ENCODE assay signal across 8 mouse cellular contexts in the genomic region with DNA sequence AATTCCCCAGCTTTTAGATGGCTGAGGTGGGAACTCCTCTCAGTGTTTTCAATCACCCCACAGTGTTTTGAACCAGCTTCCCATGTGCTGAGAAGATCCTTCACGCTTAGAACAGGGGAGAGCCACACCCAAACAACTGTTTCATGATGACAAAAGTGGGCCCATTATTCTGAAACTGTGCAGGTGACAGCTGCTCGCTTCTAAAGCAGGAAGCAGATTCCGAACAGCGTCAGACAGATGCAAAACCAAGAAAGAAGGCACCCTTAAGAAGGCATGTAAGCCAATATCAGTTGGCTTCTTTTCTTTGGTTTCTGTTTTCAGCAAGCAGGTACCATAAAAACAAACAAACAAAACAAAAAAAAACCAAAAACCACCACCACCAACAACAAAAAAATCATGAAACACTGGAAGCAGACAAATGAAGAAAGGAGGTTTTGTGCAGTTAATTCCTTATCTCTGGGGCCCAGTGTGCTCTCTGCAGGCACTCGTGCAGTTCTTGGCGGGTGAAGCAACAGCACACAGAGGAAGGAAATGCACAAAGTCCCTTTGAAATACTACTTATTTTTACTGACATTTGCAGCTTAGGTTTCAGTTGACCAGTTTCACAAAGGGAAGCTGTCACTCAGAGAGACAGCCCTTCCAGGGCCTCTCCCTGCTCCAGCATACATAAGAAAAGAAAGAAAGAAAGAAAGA. TPM values are rescaled to one million over a fixed set of nuclear protein-coding genes. Genes with fewer than 3 reads are reported as not detected.
DNase-seq lines count a peak whose midpoint lies in the region; ATAC-seq and TF ChIP-seq lines count a peak whose summit lies in the region.

No protein-coding gene starts in this region.

- no peak for ATAC-seq in embryonic facial prominence, embryonic 14.5 days (ENCODE audit: low read depth)
- ATAC-seq in hematopoietic stem cell, adult 5-6 weeks (replicated peaks in 1 of 2; ENCODE audit: insufficient read depth in 1 of 2, low FRiP score in 2 of 2, low TSS enrichment in 1 of 2, low read depth in 1 of 2, poor library complexity in 2 of 2, severe bottlenecking in 2 of 2): peak; percentile 70 to 74
- ATAC-seq in monocyte, adult 5-6 weeks (replicated peaks; ENCODE audit: insufficient number of reproducible peaks, low FRiP score, low TSS enrichment, poor library complexity, severe bottlenecking): peak; percentile 63

- no peak overlapping the region for H3K4me3 ChIP-seq in embryonic facial prominence, embryonic 14.5 days (ENCODE audit: low read depth, low read length)
- H3K4me3 ChIP-seq in embryonic facial prominence, embryonic 10.5 days: no peak overlapping the region
- peak overlapping the region; percentile 22 to 27; a peak in 3 of 4 replicates for H3K4me3 ChIP-seq in MEL (ENCODE audit: control insufficient read depth in 1 of 2, insufficient read depth in 1 of 2, low read depth in 2 of 2, low read length in 2 of 2)

- H3K9ac ChIP-seq in embryonic facial prominence, embryonic 14.5 days (ENCODE audit: low read depth, low read length): no peak overlapping the region
- peak overlapping the region; percentile 45 for H3K9ac ChIP-seq in MEL (ENCODE audit: control insufficient read depth, low read depth, low read length, poor library complexity, severe bottlenecking)

- TF ChIP-seq POLR2A in MEL (IDR thresholded peaks at IDR 0.05; ENCODE audit: control insufficient read depth in 1 of 2, insufficient read depth in 1 of 2, low read depth in 1 of 2, low read length in 2 of 2, poor library complexity in 1 of 2): no peak

- no peaks in the 10 kb centered on the region for H3K36me3 ChIP-seq in embryonic facial prominence, embryonic 14.5 days (ENCODE audit: control insufficient read depth, insufficient read depth, low read length)
- H3K36me3 ChIP-seq in embryonic facial prominence, embryonic 10.5 days (replicated peaks): no peaks in the 10 kb centered on the region
- H3K36me3 ChIP-seq in MEL (ENCODE audit: control insufficient read depth in 1 of 2, insufficient read depth in 2 of 2, low read length in 2 of 2): peaks cover 9 to 46% of the 10 kb centered on the region in 2 experiments

- peak; percentile 46 for DNase-seq in embryonic facial prominence, embryonic 14.5 days (ENCODE audit: low spot score)
- DNase-seq in embryonic facial prominence, embryonic 10.5 days (ENCODE audit: low spot score): no peak
- peak; percentile 87 for DNase-seq in MEL (ENCODE audit: low read depth, low spot score)
- no peak for DNase-seq in layer of hippocampus, postnatal 36 days
- DNase-seq in adrenal gland, postnatal 25 days: no peak
- DNase-seq in layer of hippocampus, adult 8-10 months (ENCODE audit: low spot score in 2 of 2): no peak

- no peak for TF ChIP-seq CTCF in MEL (IDR thresholded peaks at IDR 0.05 in 2 of 3, conservative IDR thresholded peaks at IDR 0.05 in 1 of 3; ENCODE audit: control insufficient read depth in 1 of 3, insufficient read depth in 1 of 3, low read depth in 2 of 3, low read length in 3 of 3, poor library complexity in 1 of 3, severe bottlenecking in 1 of 3)

- H3K27me3 ChIP-seq in embryonic facial prominence, embryonic 14.5 days (replicated peaks; ENCODE audit: control insufficient read depth, insufficient read depth, low read length): no peaks in the 10 kb centered on the region
- H3K27me3 ChIP-seq in embryonic facial prominence, embryonic 10.5 days (replicated peaks; ENCODE audit: low read depth, poor library complexity, severe bottlenecking): no peaks in the 10 kb centered on the region
- no peaks in the 10 kb centered on the region for H3K27me3 ChIP-seq in MEL (ENCODE audit: control insufficient read depth in 1 of 2, insufficient read depth in 2 of 2, low read length in 2 of 2)

- TF ChIP-seq EP300 in MEL (IDR thresholded peaks at IDR 0.05; ENCODE audit: low read depth in 1 of 2, low read length in 2 of 2): peak; percentile 79 to 84

- H3K79me2 ChIP-seq in MEL (ENCODE audit: control insufficient read depth, insufficient read depth, low read length, poor library complexity): peaks cover 25% of the 10 kb centered on the region

- H3K9me3 ChIP-seq in embryonic facial prominence, embryonic 14.5 days (ENCODE audit: control insufficient read depth, low read length): no peaks in the 10 kb centered on the region
- no peaks in the 10 kb centered on the region for H3K9me3 ChIP-seq in embryonic facial prominence, embryonic 10.5 days
- no peaks in the 10 kb centered on the region for H3K9me3 ChIP-seq in MEL (replicated peaks; ENCODE audit: insufficient read depth, low read length)

- TF ChIP-seq RAD21 in MEL (IDR thresholded peaks at IDR 0.05; ENCODE audit: low read depth, low read length): no peak

- no peak overlapping the region for H3K27ac ChIP-seq in embryonic facial prominence, embryonic 14.5 days (replicated peaks; ENCODE audit: low read depth, low read length)
- no peak overlapping the region for H3K27ac ChIP-seq in embryonic facial prominence, embryonic 10.5 days (replicated peaks)
- H3K27ac ChIP-seq in MEL (ENCODE audit: control insufficient read depth, low read depth, low read length): peak overlapping the region; percentile 86

- H3K4me2 ChIP-seq in embryonic facial prominence, embryonic 14.5 days (ENCODE audit: low read depth, low read length): no peak overlapping the region

- 46% methylated on average over 6 of the region's 6 CpGs for WGBS in embryonic facial prominence, embryonic 14.5 days
- 55% methylated on average over 6 of the region's 6 CpGs for WGBS in embryonic facial prominence, embryonic 10.5 days

- no peaks in the 10 kb centered on the region for H3K4me1 ChIP-seq in embryonic facial prominence, embryonic 14.5 days (ENCODE audit: control insufficient read depth, insufficient read depth, low read length)
- peaks cover 10% of the 10 kb centered on the region; the same call in 1 of the 2 replicates for H3K4me1 ChIP-seq in embryonic facial prominence, embryonic 10.5 days
- H3K4me1 ChIP-seq in MEL (ENCODE audit: control insufficient read depth in 1 of 2, insufficient read depth in 2 of 2, low read length in 2 of 2): peaks cover 18 to 27% of the 10 kb centered on the region in 2 experiments

TF ChIP-seq in MEL, 35 proteins besides CTCF, POLR2A, EP300 and RAD21 (continues in another document):
- TF ChIP-seq MAFK (IDR thresholded peaks at IDR 0.05; ENCODE audit: borderline replicate concordance, low read depth, low read length) (no peak), UBTF (IDR thresholded peaks at IDR 0.05; ENCODE audit: borderline replicate concordance, insufficient read depth, low read depth, low read length) (no peak), USF1 (IDR thresholded peaks at IDR 0.05; ENCODE audit: low read depth, low read length) (no peak), ZC3H11A (IDR thresholded peaks at IDR 0.05; ENCODE audit: low read depth, low read length) (no peak), MEF2A (IDR thresholded peaks at IDR 0.05; ENCODE audit: extremely low read depth, insufficient replicate concordance, low read depth, low read length, poor library complexity, severe bottlenecking) (no peak), SIN3A (IDR thresholded peaks at IDR 0.05; ENCODE audit: low read length) (peak; percentile 74), POLR2AphosphoS5 (IDR thresholded peaks at IDR 0.05; ENCODE audit: borderline replicate concordance, low read depth, low read length) (no peak), GABPA (IDR thresholded peaks at IDR 0.05; ENCODE audit: low read depth, low read length) (no peak), ETS1 (IDR thresholded peaks at IDR 0.05; ENCODE audit: low read depth, low read length) (peak; percentile 85), KAT2A (conservative IDR thresholded peaks at IDR 0.05; ENCODE audit: low read depth, low read length) (no peak), POLR2AphosphoS2 (IDR thresholded peaks at IDR 0.05; ENCODE audit: low read length) (no peak), ZKSCAN1 (IDR thresholded peaks at IDR 0.05; ENCODE audit: low read depth, low read length) (no peak), TAL1 (IDR thresholded peaks at IDR 0.05; ENCODE audit: low read length) (peak; percentile 84), NELFE (IDR thresholded peaks at IDR 0.05; ENCODE audit: low read depth, low read length) (no peak), SMC3 (IDR thresholded peaks at IDR 0.05; ENCODE audit: low read depth, low read length) (no peak), MYB (IDR thresholded peaks at IDR 0.05; ENCODE audit: low read depth, low read length) (no peak; the same call in 1 of the 2 replicates), ZMIZ1 (IDR thresholded peaks at IDR 0.05; ENCODE audit: low read depth, low read length) (no peak), GATA1 (IDR thresholded peaks at IDR 0.05; ENCODE audit: low read depth, low read length) (peak; percentile 93), RCOR1 (IDR thresholded peaks at IDR 0.05; ENCODE audit: low read depth, low read length) (peak; percentile 80), MAZ (IDR thresholded peaks at IDR 0.05; ENCODE audit: low read depth, low read length) (no peak), USF2 (IDR thresholded peaks at IDR 0.05; ENCODE audit: borderline replicate concordance in 1 of 2, insufficient read depth in 1 of 2, low read depth in 1 of 2, low read length in 2 of 2) (no peak), CHD1 (IDR thresholded peaks at IDR 0.05; ENCODE audit: low read depth, low read length) (no peak), HCFC1 (IDR thresholded peaks at IDR 0.05; ENCODE audit: low read depth, low read length) (no peak), E2F4 (IDR thresholded peaks at IDR 0.05; ENCODE audit: borderline replicate concordance, low read depth, low read length) (no peak), TBP (IDR thresholded peaks at IDR 0.05; ENCODE audit: low read depth, low read length) (peak; percentile 37), BHLHE40 (IDR thresholded peaks at IDR 0.05; ENCODE audit: borderline replicate concordance, low read depth, low read length) (peak; percentile 92), MXI1 (IDR thresholded peaks at IDR 0.05; ENCODE audit: low read depth, low read length) (peak; percentile 60; the same call in 1 of the 2 replicates), TCF12 (IDR thresholded peaks at IDR 0.05; ENCODE audit: low read depth, low read length) (peak; percentile 85)

RNA-seq across cellular contexts. Expression of a gene that starts 33.9 kb away (rescaled TPM):
- polyA plus RNA-seq in embryonic facial prominence, embryonic 14.5 days (2014; fragmentation: Nextera tagmentation; extraction: Ambion mirVana): 49.8 and 57.3 TPM in 2 replicates
- polyA plus RNA-seq in embryonic facial prominence, embryonic 10.5 days (2016; fragmentation: Nextera tagmentation; extraction: Ambion mirVana): 2.2 and 2.5 TPM in 2 replicates
- total RNA-seq in MEL (2012; rRNA removed): 43.8 and 58.5 TPM in 2 replicates
- 100 to 1,000 TPM in 1 of 2 experiments, 10 to 100 TPM in 1; 53.9 to 226 TPM for polyA plus RNA-seq in MEL (2012; ENCODE audit: insufficient read depth in 1 of 2, insufficient read length in 2 of 2, low read depth in 1 of 2, low replicate concordance in 2 of 2, missing spikeins in 1 of 2)
- 169 and 180 TPM in 2 replicates for total RNA-seq in hematopoietic stem cell, adult 5-6 weeks (2017)
- 371 to 440 TPM (median 391 TPM) in 3 replicates for total RNA-seq in monocyte, adult 5-6 weeks (2017)
- total RNA-seq in layer of hippocampus, postnatal 36 days (2021): 1 to 10 TPM; 3.4 to 4.1 TPM
- total RNA-seq in adrenal gland, postnatal 25 days (2021): 38.5 and 76.1 TPM in 2 replicates
- total RNA-seq in layer of hippocampus, adult 8-10 months (2022): 10 to 100 TPM in 2 of 4 experiments, 1 to 10 TPM in 2; 5.6 to 20.0 (median 11.2) TPM

Comparison
In these comparisons a context has a peak if more than half of its experiments do, and no peak if none do; other contexts are left out.
1. DNase-seq: peak in embryonic facial prominence, embryonic 14.5 days (single experiment) and MEL (single experiment); none in embryonic facial prominence, embryonic 10.5 days (single experiment), layer of hippocampus, postnatal 36 days (0 of 2), adrenal gland, postnatal 25 days (single experiment) and layer of hippocampus, adult 8-10 months (0 of 2).
2. H3K4me3 ChIP-seq: peak in MEL (2 of 2); none in embryonic facial prominence, embryonic 14.5 days (single experiment) and embryonic facial prominence, embryonic 10.5 days (single experiment).